Mouse (Mus musculus) left cerebral cortex, postnatal 36 days (tissue): ENCODE measurements around the gene A230072I06Rik. TPM values are rescaled to one million over a fixed set of nuclear protein-coding genes. Genes with fewer than 3 reads are reported as not detected.

Source experiments
- DNase-seq, 2 experiments: peaks; one replicate each; pipeline ENCODE4 v3.0.0; 2021 to 2022; ENCODE audit warnings: low spot score in 2 of 2, mixed read lengths in 1 of 2
- intact Hi-C: fragments of 180-260 bp; cut with DNase I; formaldehyde crosslinking; loops from one replicate; pipeline ENCODE4 v1.15.1; 2025
- total RNA-seq, 2 experiments: library from RNA; stranded (reverse); gene quantifications; 2 replicates each; pipeline ENCODE4 v1.2.3; 2021

Gene A230072I06Rik
- total RNA-seq, 2 experiments from 2014 or later = not detected

GRCm38 (mm10) chr8:12319755-12320455 is 41.3 kb downstream of the A230072I06Rik start:
- intact Hi-C loops = no loop called here
- DNase-seq = no peak

DNA sequence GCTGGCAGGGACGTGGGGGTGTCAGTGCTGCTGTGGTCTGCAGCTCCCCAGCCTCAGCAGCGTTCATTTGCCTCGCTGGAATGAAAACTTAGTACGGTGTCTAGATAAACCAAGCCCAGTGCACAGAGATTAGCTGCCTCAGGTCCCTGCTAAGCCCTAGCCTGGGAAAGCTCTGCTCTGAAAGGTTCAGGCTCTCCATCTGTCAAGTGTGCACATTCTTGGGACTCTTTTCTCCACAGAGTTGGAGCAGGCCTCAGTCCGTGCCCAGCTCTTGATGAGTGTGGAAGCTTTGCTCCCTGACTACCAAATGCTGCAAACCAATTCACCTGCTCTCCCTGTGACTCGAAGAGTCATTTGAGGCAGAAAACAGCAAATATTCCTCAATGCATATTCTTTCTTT is 43.5 kb downstream of the A230072I06Rik start:
- intact Hi-C loops = no loop called here
- no peak for DNase-seq

GRCm38 (mm10) chr8:12323238-12323637 is 44.6 kb downstream of the A230072I06Rik start:
- no peak for DNase-seq
- intact Hi-C loops = no loop called here

GRCm38 (mm10) chr8:12324561-12324960 is 45.9 kb downstream of the A230072I06Rik start:
- intact Hi-C loops = no loop called here
- DNase-seq = no peak

DNA sequence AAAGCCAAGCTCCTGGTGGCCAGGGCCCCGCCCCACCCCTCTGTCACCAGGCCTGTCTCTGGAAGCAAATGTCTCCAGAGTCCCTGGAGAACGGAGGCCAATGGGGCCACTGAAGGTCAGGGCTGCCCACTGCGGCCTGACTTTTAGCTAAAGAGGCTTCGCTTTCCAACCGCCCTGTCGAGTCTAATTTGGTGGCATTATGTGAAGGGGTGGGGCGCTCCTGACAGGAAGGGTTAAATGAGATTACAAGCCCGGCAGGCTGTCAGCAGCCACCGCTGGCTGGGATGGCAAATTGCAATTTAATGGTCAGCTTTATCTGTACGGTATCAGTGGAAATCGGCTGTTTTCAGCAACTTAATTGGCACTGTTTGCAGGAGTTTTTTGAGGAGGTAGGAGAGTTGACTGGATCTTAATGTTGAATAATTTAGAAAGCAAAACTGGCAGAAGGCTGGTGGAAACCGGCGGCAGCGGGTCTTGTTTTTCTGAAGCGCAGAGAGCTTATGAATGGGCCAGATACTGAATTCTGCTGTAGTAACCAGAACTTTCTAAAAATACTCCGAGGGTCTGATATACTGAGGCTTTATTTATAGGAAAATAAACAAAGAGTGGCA is 46.5 kb downstream of the A230072I06Rik start:
- no peak for DNase-seq
- intact Hi-C loops = no loop called here

DNA sequence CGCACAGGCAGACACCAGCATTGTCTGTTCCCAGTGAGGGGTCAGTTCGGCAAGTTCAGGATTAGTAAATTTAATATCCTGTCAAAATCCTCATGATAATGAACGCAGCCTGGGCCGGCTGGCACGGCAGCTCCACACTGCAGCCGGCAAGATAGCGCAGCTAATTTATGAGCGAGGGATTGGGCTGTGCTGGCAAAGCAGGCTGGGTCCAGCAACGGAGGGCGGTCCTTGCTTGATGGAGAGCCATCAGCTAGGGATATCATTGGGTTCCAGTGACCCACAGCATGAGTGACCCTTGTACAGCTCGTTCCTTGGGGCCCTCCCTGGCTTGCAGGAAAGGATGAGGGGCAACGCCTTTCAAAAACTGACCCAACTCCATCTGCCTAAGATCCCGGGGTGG is 48.6 kb downstream of the A230072I06Rik start:
- DNase-seq = no peak
- intact Hi-C loops = no loop called here

- DNase-seq = no peak
- intact Hi-C loops = no loop called here
Observed at GRCm38 (mm10) chr8:12327707-12328471, 49.3 kb downstream of the A230072I06Rik start.

GRCm38 (mm10) chr8:12328476-12328875 is 49.9 kb downstream of the A230072I06Rik start:
- DNase-seq = no peak
- intact Hi-C loops = no loop called here

DNA sequence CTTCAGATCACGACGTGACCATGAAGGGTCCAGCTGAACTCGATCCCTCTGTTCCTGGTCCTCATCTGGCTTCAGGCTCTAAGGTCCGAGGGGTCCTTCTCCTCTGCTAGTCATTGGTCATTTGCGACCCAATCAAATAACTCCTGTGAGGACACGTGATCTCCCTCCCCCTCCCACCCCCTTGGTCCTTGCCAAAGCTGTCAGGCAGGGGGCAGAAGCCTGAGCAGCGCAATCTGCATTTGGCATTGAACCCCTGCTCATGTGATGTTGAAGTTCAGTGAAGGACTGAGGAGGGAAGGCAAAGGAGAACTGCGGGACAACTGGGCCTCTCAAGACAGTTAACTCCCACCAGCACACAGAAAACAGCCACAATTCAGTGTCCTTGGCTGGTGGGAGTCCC is 51.4 kb downstream of the A230072I06Rik start:
- intact Hi-C loops = loop anchor here (5.0 kb wide), 1 partner anchor 52 kb away; no protein-coding TSS in a partner anchor
- no peak for DNase-seq

Other genes starting within 250 kb of the A230072I06Rik start
- 10 to 100 TPM in 1 of 2 experiments, 1 to 10 TPM in 1; 7.9 to 12.8 TPM for gene Sox1, start 116.5 kb downstream of the A230072I06Rik start, total RNA-seq